Mouse (Mus musculus) stomach, postnatal 0 days (tissue): ENCODE measurements around the gene Mycbp2.

Experiments used
- CTCF ChIP-seq: IDR thresholded peaks from 2 replicates; pipeline ENCODE4 v1.5.1; 2016; ENCODE audit warnings: antibody characterized with exemption, low read depth, mild to moderate bottlenecking, moderate library complexity
- EP300 ChIP-seq: optimal IDR thresholded peaks from 2 replicates; pipeline ENCODE3; 2016; ENCODE audit warnings: antibody characterized with exemption

DNA sequence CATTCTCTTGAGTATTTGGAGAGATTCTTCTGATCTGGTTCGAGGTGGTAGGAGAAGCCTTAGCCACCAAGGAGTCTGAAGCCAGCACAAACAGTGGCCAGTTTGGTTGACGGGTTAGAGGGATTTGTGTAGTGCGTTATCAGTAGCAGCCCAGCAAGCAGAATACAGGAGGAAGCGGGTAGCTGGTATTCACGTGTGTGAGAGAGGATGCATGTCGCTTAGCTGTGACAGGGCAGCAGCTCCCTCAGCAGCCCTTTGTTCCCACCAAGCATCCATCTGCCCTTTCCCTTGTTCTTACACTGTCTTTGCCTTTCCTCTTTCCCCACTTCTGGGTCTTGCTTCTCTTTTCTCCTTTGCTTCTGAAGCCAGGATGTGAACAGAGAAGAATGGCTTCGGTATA is 271.4 kb downstream of the Mycbp2 start:
- TF ChIP-seq CTCF: no peak
- TF ChIP-seq EP300: no peak
